Mouse (Mus musculus) bone marrow, adult 2 months (tissue): ENCODE data around the gene Nedd8. TPM values are rescaled to one million over a fixed set of nuclear protein-coding genes. Genes with fewer than 3 reads are reported as not detected.

Source experiments
- H3K27ac ChIP-seq: fragments of 200-500 bp; 2 replicates; pipeline ENCODE4 v1.5.1; 2012; ENCODE audit warnings: low read depth, mild to moderate bottlenecking, control low read depth, inconsistent platforms, low read length; ENCODE audit not compliant: control insufficient read depth, poor library complexity, insufficient read depth
- H3K4me1 ChIP-seq: fragments of 200-500 bp; 2 replicates; pipeline ENCODE4 v1.6.1; 2011; ENCODE audit warnings: low read length; ENCODE audit not compliant: control insufficient read depth, insufficient read depth
- H3K4me3 ChIP-seq: fragments of 200-500 bp; replicated peaks from 2 replicates; pipeline ENCODE3; 2011; ENCODE audit warnings: mild to moderate bottlenecking, low read depth, low read length, control low read depth; ENCODE audit not compliant: control insufficient read depth
- CTCF ChIP-seq: fragments of 200-500 bp; IDR thresholded peaks from 2 replicates; pipeline ENCODE4 v1.5.1; 2011; ENCODE audit warnings: low read length, control low read depth; ENCODE audit not compliant: control insufficient read depth, insufficient read depth
- POLR2A ChIP-seq: fragments of 200-500 bp; IDR thresholded peaks from 2 replicates; pipeline ENCODE4 v1.6.1; 2011; ENCODE audit warnings: low read depth, mild to moderate bottlenecking, control low read depth, low read length, borderline replicate concordance; ENCODE audit not compliant: control insufficient read depth
- WGBS: fragments of 180-500 bp; shearing (Covaris S2); methylation state at CpG from one replicate; pipeline ENCODE4 v1.1.7; 2018; 5-methylcytosine and 5-hydroxymethylcytosine counted together
- polyA plus RNA-seq: library from polyadenylated mRNA; stranded (reverse); fragments of >200 nt; gene quantifications from 2 replicates; pipeline ENCODE4 v1.2.4, GENCODE M21; 2011; ENCODE audit warnings: low replicate concordance; ENCODE audit not compliant: missing spikeins, insufficient read depth, insufficient read length

The Nedd8 gene
- polyA plus RNA-seq, 1 experiment = 183 TPM

DNA sequence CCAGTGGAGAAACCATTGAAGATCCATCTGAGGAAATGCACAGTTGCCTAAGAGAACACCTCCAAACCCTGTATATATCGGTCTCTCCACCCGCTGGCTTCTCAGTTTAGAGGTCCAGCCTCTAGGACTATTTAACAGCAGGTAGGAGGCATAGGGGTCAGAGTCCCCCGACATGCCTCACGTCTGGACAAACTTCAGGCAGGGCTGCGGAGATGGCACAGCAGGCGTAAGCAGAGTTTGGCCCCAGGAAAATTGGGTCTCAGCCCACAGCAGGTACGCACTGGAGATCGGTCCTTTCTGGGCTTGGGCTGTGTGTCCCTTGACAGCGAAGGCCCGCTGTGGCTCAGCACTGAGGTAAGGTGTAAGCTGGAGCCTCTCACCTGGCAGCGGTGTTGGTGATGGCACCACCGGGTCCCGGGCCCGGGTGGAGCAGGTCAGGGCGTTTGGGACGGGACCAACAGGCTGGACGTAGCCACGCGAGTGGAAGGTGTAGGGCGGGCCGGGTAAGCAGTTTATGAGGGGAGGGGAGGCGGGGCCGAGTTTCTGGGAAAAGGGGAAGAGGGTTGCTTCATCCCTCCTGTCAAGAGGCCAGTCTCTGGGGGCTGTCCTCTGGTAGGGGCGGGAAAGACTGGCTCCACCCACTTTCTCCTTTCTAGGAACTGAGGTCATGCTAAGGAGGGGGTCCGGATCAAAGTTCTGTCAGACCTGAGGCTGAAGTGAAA lies 41.2 kb upstream of the Nedd8 start:
- H3K27ac ChIP-seq = no peak overlapping the region
- no peak for TF ChIP-seq CTCF
- no peak for TF ChIP-seq POLR2A
- H3K4me1 ChIP-seq = peaks cover 2% of the 10 kb centered on the region
- WGBS = 17% methylated on average over 25 of the region's 25 CpGs
- peak overlapping the region; percentile 41 for H3K4me3 ChIP-seq

DNA sequence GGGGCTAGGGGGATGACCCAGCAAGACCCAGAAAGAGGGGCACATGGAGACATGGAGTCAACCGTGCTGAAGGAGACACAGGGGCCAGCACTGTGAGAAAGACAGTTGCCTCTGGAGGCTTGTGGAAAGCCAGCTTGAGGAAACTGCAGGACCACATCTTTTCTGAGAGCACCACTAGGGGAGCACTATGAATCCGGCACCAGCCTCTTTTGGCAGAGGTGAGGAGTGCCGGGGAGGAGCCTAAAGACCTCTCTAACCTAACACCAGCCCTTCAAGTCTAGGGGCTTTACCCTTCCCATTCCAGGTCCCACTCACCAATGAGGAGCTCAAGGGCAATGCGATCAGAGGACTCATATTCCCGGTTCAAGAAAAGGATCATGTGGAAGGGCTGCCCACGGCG lies 39.9 kb upstream of the Nedd8 start:
- WGBS = 75% methylated on average over 7 of the region's 7 CpGs
- Histone ChIP-seq H3K4me1 (peaks cover 2% of the 10 kb centered on the region), H3K4me3 (no peak overlapping the region), H3K27ac (no peak overlapping the region)
- no peak for TF ChIP-seq CTCF
- TF ChIP-seq POLR2A = no peak

- WGBS = 88% methylated on average over 4 of the region's 4 CpGs
- TF ChIP-seq POLR2A = no peak
- no peak for TF ChIP-seq CTCF
- Histone ChIP-seq H3K4me3 (no peak overlapping the region), H3K27ac (no peak overlapping the region), H3K4me1 (peaks cover 2% of the 10 kb centered on the region)
Measured at GRCm38 (mm10) chr14:55709509-55709908, 37.6 kb upstream of the Nedd8 start.

DNA sequence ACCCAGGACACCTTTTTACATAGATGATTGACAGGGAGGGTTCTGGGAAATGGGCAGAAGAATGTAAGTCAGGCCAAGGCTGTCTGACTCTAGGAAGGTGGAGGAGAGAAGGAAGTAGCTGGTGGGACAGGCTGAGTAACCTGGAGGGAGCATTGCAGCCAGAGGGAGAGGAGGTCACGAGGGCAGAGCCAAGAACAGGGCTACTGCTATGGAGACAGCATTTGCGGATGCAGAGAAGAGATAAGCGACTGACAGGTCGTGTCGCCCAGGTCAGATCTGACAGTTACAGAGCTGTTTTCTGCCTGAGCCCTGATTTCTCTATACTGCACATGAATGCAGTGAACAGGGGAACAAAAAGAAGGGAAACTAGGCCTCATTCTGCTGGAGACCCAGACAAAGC lies 35.5 kb upstream of the Nedd8 start:
- 64% methylated on average over 5 of the region's 5 CpGs for WGBS
- TF ChIP-seq CTCF (no peak), POLR2A (no peak)

GRCm38 (mm10) chr14:55706051-55706600 lies 34.2 kb upstream of the Nedd8 start:
- no peaks in the 10 kb centered on the region for H3K4me1 ChIP-seq
- no peak overlapping the region for H3K4me3 ChIP-seq
- no peak overlapping the region for H3K27ac ChIP-seq
- WGBS = 68% methylated on average over 8 of the region's 8 CpGs
- TF ChIP-seq POLR2A (no peak), CTCF (no peak)

More for the DNA sequence above, 35.5 kb upstream of the Nedd8 start:
- H3K4me3 ChIP-seq = no peak overlapping the region
- H3K4me1 ChIP-seq = no peaks in the 10 kb centered on the region
- no peak overlapping the region for H3K27ac ChIP-seq

DNA sequence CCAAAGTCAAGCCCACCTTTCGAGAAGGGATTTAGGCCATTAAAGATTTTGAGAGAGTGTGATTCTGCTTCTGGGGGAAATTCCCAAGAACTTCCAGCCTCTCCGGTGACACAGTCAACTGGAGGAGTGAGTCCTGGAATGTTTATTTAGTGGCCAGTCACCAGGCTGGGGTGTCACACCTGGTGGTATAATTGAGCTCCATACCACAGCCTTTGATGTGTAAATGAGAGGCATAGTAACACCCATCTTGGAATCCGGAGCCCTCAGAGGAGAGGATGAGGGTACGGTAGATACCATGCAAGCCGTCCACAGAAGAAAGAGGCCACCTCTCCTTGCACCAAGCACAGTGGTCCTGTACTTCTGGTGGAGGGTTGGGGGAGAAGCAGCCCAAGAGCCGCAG lies 30.8 kb upstream of the Nedd8 start:
- 82% methylated on average over 6 of the region's 6 CpGs for WGBS
- TF ChIP-seq CTCF (no peak), POLR2A (no peak)
- no peak overlapping the region for H3K4me3 ChIP-seq
- H3K4me1 ChIP-seq = no peaks in the 10 kb centered on the region
- no peak overlapping the region for H3K27ac ChIP-seq

DNA sequence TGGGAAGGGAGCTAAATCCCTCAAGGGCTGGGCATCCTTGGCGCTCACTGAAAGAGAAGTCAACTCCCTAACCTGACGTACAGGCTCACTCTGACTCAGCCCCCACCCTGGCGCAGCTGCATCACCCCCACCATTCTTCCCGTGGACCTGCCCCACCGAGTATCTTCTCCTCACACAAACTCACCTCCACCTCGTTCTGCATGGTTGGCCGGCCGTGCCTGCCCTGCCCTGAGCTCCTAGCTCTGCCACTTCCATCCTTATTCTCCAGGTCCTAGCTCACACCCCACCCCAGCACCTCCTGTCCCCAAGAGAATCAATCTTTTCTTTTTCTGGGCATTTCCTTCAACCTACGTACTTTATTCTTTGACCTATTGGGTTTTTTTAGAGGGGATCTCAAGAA lies 29.2 kb upstream of the Nedd8 start:
- Histone ChIP-seq H3K27ac (no peak overlapping the region), H3K4me3 (no peak overlapping the region), H3K4me1 (no peaks in the 10 kb centered on the region; the same call in 1 of the 2 replicates)
- 81% methylated on average over 9 of the region's 9 CpGs for WGBS
- no peak for TF ChIP-seq CTCF
- TF ChIP-seq POLR2A = no peak

GRCm38 (mm10) chr14:55697226-55697625 lies 25.3 kb upstream of the Nedd8 start:
- Histone ChIP-seq H3K4me1 (no peaks in the 10 kb centered on the region; the same call in 1 of the 2 replicates), H3K4me3 (no peak overlapping the region), H3K27ac (no peak overlapping the region)
- TF ChIP-seq CTCF (no peak), POLR2A (no peak)
- WGBS = 39% methylated on average over 4 of the region's 4 CpGs
